Mouse (Mus musculus) urinary bladder, adult 18-20 months (tissue): ENCODE measurements around the gene Rap1a.

Experiments
- DNase-seq, 2 experiments: peaks; one replicate each; pipeline ENCODE4 v3.0.0; 2022; ENCODE audit warnings: low spot score in 2 of 2, mixed read lengths in 2 of 2

Rap1a gene

GRCm38 (mm10) chr3:105801191-105802166, at the start of gene Rap1a:
Rap1a (minus strand) TSS chr3:105801336.
- DNase-seq: peak; percentile 57 to 70

GRCm38 (mm10) chr3:105846294-105847069, 45.3 kb upstream of the Rap1a start:
- DNase-seq: peak; percentile 14 to 16

GRCm38 (mm10) chr3:105839836-105840235, 38.7 kb upstream of the Rap1a start:
- DNase-seq: no peak

GRCm38 (mm10) chr3:105838655-105839054, 37.5 kb upstream of the Rap1a start:
- DNase-seq: no peak

- DNase-seq: no peak
Measured at GRCm38 (mm10) chr3:105836883-105837282, 35.7 kb upstream of the Rap1a start.

- DNase-seq: no peak
Measured at GRCm38 (mm10) chr3:105835875-105836274, 34.7 kb upstream of the Rap1a start.

GRCm38 (mm10) chr3:105831584-105831983, 30.4 kb upstream of the Rap1a start:
- DNase-seq: no peak

- DNase-seq: peak; percentile 31 to 56
Measured at GRCm38 (mm10) chr3:105825501-105826161, 24.5 kb upstream of the Rap1a start.

GRCm38 (mm10) chr3:105824704-105825103, 23.6 kb upstream of the Rap1a start:
- DNase-seq: no peak

GRCm38 (mm10) chr3:105824103-105824502, 23.0 kb upstream of the Rap1a start:
- DNase-seq: no peak

- DNase-seq: no peak
Measured at GRCm38 (mm10) chr3:105823609-105824008, 22.5 kb upstream of the Rap1a start.

- DNase-seq: no peak
Measured at GRCm38 (mm10) chr3:105821504-105821903, 20.4 kb upstream of the Rap1a start.

GRCm38 (mm10) chr3:105820272-105820671, 19.1 kb upstream of the Rap1a start:
- no peak for DNase-seq

GRCm38 (mm10) chr3:105818130-105819004, 17.2 kb upstream of the Rap1a start:
- no peak for DNase-seq

GRCm38 (mm10) chr3:105816089-105816488, 15.0 kb upstream of the Rap1a start:
- DNase-seq: no peak

GRCm38 (mm10) chr3:105815236-105815904, 14.2 kb upstream of the Rap1a start:
- DNase-seq: no peak

GRCm38 (mm10) chr3:105811146-105811545, 10.0 kb upstream of the Rap1a start:
- no peak for DNase-seq

GRCm38 (mm10) chr3:105808179-105809037, 7.3 kb upstream of the Rap1a start:
- no peak for DNase-seq

GRCm38 (mm10) chr3:105807672-105808071, 6.5 kb upstream of the Rap1a start:
- DNase-seq: no peak
